Mouse (Mus musculus) forebrain, embryonic 11.5 days (tissue): Measurements from ENCODE around the gene Vapb. TPM values are rescaled to one million over a fixed set of nuclear protein-coding genes. Genes with fewer than 3 reads are reported as not detected.
"Not testable (repeated sequence)": the region's sequence is repeated elsewhere in the genome, so short reads cannot be mapped to it uniquely, and the experiment has no call there.

ENCODE experiments used
- ATAC-seq: fragments of 200-750 bp; cut with Nextera tagmentation; replicated peaks from 2 replicates; pipeline ENCODE4 v1.8.0; 2017; ENCODE audit warnings: moderate TSS enrichment; ENCODE audit not compliant: low FRiP score
- DNase-seq: peaks from one replicate; pipeline ENCODE4 v3.0.0-alpha.2; 2017; ENCODE audit warnings: low spot score
- H3K27ac ChIP-seq: fragments of 300-500 bp; sonication (generic); 2 replicates; pipeline ENCODE4 v1.5.1; 2014; ENCODE audit warnings: low read depth, low read length
- H3K27me3 ChIP-seq: fragments of 300-500 bp; sonication (generic); 2 replicates; pipeline ENCODE4 v1.6.1; 2014; ENCODE audit warnings: mild to moderate bottlenecking, low read length, mixed read lengths; ENCODE audit not compliant: control insufficient read depth, insufficient read depth
- H3K36me3 ChIP-seq: fragments of 300-500 bp; sonication (generic); 2 replicates; pipeline ENCODE4 v1.6.1; 2014; ENCODE audit warnings: mild to moderate bottlenecking, low read length, moderate library complexity, mixed read lengths; ENCODE audit not compliant: control insufficient read depth, insufficient read depth
- H3K4me1 ChIP-seq: fragments of 300-500 bp; sonication (generic); replicated peaks from 2 replicates; pipeline ENCODE4 v1.6.1; 2014; ENCODE audit warnings: low read length, mixed read lengths; ENCODE audit not compliant: control insufficient read depth, insufficient read depth
- H3K4me2 ChIP-seq: fragments of 300-500 bp; sonication (generic); 2 replicates; pipeline ENCODE4 v1.6.1; 2014; ENCODE audit warnings: low read depth, mild to moderate bottlenecking, low read length, moderate library complexity, mixed read lengths; ENCODE audit not compliant: severe bottlenecking
- H3K4me3 ChIP-seq: fragments of 300-500 bp; sonication (generic); 2 replicates; pipeline ENCODE4 v1.5.1; 2014; ENCODE audit warnings: low read depth, low read length
- H3K9ac ChIP-seq: fragments of 300-500 bp; sonication (generic); 2 replicates; pipeline ENCODE4 v1.6.1; 2014; ENCODE audit warnings: low read length
- H3K9me3 ChIP-seq: fragments of 300-500 bp; sonication (generic); 2 replicates; pipeline ENCODE4 v1.6.1; 2016; ENCODE audit warnings: low read length, mixed read lengths; ENCODE audit not compliant: control insufficient read depth
- WGBS: fragments of 180-500 bp; shearing (Covaris S2); extraction: QIAGEN DNeasy Blood & Tissue Kit; methylation state at CpG from one replicate; pipeline ENCODE4 v1.1.7; 2014; 5-methylcytosine and 5-hydroxymethylcytosine counted together
- polyA plus RNA-seq: library from polyadenylated mRNA; unstranded; fragments of >200 nt; fragmentation: Nextera tagmentation; extraction: Ambion mirVana; gene quantifications from 2 replicates; pipeline ENCODE4 v1.2.1, GENCODE M21; 2014

Vapb gene
- polyA plus RNA-seq, 1 experiment from 2014 or later, result 11.5 TPM

GRCm38 (mm10) chr2:173707626-173708025, 29.7 kb upstream of the Vapb start:
- not testable (repeated sequence) for H3K27ac ChIP-seq, DNase-seq, H3K36me3 ChIP-seq, H3K4me2 ChIP-seq, H3K4me1 ChIP-seq, H3K4me3 ChIP-seq, H3K27me3 ChIP-seq, H3K9me3 ChIP-seq, ATAC-seq, H3K9ac ChIP-seq

DNA sequence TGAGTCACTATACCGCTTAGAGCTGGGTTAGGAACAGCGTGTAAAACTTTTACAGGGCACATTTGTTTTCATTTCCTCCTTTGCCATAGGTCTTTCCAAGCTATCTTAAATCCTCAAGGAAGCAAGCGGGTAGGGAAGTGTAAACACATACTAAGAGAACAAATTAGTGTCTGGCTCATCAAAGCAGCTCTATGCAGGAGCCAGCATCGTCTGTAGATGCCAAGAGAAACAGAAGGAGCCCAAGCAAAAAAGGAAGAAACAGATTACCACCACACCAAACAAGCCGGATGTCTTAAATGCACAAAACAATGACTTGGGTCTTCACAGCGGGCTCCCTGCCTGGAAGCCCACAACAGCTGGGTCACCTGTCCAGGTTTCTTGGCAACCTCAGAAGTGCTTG, 27.1 kb upstream of the Vapb start:
- Histone ChIP-seq H3K4me3 (no peak overlapping the region), H3K27ac (no peak overlapping the region), H3K27me3 (no peaks in the 10 kb centered on the region), H3K36me3 (no peaks in the 10 kb centered on the region), H3K9ac (no peak overlapping the region), H3K9me3 (no peaks in the 10 kb centered on the region), H3K4me2 (no peak overlapping the region), H3K4me1 (no peaks in the 10 kb centered on the region; the same call in 1 of the 2 replicates)
- WGBS, result 88% methylated on average over 6 of the region's 6 CpGs
- no peak for DNase-seq
- no peak for ATAC-seq

GRCm38 (mm10) chr2:173712656-173713055, 24.7 kb upstream of the Vapb start:
- Histone ChIP-seq H3K36me3 (no peaks in the 10 kb centered on the region), H3K27ac (no peak overlapping the region), H3K4me1 (no peaks in the 10 kb centered on the region; the same call in 1 of the 2 replicates), H3K9ac (no peak overlapping the region), H3K4me3 (no peak overlapping the region), H3K9me3 (no peaks in the 10 kb centered on the region), H3K27me3 (no peaks in the 10 kb centered on the region), H3K4me2 (no peak overlapping the region)
- 70% methylated on average over 10 of the region's 10 CpGs for WGBS
- DNase-seq (no peak), ATAC-seq (no peak)

DNA sequence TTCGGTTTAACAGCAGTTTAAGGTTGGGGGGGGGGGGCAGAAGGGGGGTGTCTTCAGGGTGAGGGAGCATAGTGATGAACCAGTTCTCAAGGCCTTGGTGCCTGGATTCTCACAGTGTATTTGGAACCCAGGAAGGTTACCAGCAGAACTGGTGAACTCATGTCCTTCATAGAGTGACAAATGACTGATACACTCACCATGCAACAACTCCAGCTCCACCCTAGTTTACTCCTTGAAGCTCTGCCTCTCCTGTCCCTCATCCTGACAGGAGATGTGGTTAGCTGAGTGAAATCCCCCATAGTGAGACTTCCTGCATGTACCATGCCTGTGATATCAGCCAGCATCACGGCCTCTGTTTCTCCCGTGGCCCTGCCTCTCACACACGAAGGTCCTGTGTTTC, 24.1 kb upstream of the Vapb start:
- Histone ChIP-seq H3K4me2 (no peak overlapping the region), H3K9me3 (no peaks in the 10 kb centered on the region), H3K4me1 (no peaks in the 10 kb centered on the region; the same call in 1 of the 2 replicates), H3K36me3 (no peaks in the 10 kb centered on the region), H3K9ac (no peak overlapping the region), H3K27me3 (no peaks in the 10 kb centered on the region), H3K4me3 (no peak overlapping the region), H3K27ac (no peak overlapping the region)
- ATAC-seq (no peak), DNase-seq (no peak)
- WGBS, result 78% methylated on average over 4 of the region's 4 CpGs

DNA sequence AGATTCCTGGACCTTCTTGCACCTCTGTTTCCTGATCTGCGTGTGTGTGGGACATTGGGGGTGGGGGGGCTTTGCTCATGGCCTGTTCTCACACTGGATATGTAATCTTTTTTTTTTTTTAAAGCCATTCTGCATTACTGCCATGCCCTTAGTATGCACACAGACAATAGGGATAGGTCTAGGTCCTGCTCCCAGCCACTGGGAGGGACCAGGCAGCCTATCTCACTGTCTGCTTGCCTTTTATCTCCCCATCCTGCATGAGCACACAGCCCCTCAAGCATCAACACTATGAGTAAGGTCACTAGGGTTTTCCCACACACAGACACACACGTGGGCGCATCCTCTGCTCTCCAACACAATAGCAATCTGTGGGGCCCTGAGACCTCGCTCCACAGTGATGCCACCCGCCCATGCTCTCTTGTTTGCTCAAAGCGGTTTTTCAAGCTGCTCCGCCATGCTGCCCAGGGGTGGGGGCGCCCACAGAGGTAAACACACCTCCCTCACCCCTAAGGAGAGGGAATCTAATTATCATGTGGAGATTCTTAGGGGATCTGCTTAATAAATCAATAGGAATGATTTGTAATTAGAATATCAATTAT, 22.6 kb upstream of the Vapb start:
- Histone ChIP-seq H3K4me2 (no peak overlapping the region), H3K9me3 (no peaks in the 10 kb centered on the region), H3K4me3 (no peak overlapping the region), H3K9ac (no peak overlapping the region), H3K27me3 (no peaks in the 10 kb centered on the region), H3K36me3 (no peaks in the 10 kb centered on the region), H3K27ac (no peak overlapping the region), H3K4me1 (no peaks in the 10 kb centered on the region; the same call in 1 of the 2 replicates)
- ATAC-seq (peak; percentile 48), DNase-seq (no peak)
- 52% methylated on average over 8 of the region's 8 CpGs for WGBS

DNA sequence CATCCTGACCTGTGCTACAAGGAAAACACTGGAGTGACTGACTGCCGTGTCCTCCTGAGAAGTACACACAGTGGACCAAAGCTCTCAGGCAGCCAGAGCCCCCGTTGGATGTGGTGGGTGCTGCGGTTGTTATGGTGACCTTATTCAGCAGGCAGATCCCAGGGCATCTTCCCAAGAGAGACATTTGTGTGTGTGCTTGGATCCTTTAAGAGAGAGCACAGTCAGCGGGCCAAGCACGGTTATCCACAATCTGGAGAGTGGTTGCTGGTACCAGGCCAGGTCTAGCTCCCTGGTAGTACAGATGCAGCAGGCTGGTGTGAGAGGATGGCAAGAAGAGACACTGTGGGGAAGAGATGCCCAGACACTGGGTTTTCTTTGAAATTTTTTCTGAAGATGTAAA, 20.3 kb upstream of the Vapb start:
- Histone ChIP-seq H3K4me3 (no peak overlapping the region), H3K4me2 (no peak overlapping the region), H3K27me3 (no peaks in the 10 kb centered on the region), H3K9me3 (no peaks in the 10 kb centered on the region), H3K9ac (no peak overlapping the region), H3K4me1 (no peaks in the 10 kb centered on the region; the same call in 1 of the 2 replicates), H3K36me3 (no peaks in the 10 kb centered on the region), H3K27ac (no peak overlapping the region)
- ATAC-seq (no peak), DNase-seq (no peak)
- WGBS, result 92% methylated on average over 5 of the region's 5 CpGs

GRCm38 (mm10) chr2:173719115-173719514, 18.2 kb upstream of the Vapb start, which contains the start of gene 1700010B08Rik:
1700010B08Rik (plus strand) TSS chr2:173719415.
- not testable (repeated sequence) for H3K4me1 ChIP-seq, H3K9me3 ChIP-seq, H3K27ac ChIP-seq, H3K4me3 ChIP-seq, H3K27me3 ChIP-seq, ATAC-seq, DNase-seq, H3K9ac ChIP-seq, H3K36me3 ChIP-seq, H3K4me2 ChIP-seq
- WGBS, result 87% methylated on average over 6 of the region's 7 CpGs

GRCm38 (mm10) chr2:173722251-173722857, 15.0 kb upstream of the Vapb start:
- WGBS, result 87% methylated on average over 11 of the region's 11 CpGs
- Histone ChIP-seq H3K27me3 (no peaks in the 10 kb centered on the region), H3K4me3 (no peak overlapping the region), H3K4me1 (no peaks in the 10 kb centered on the region; the same call in 1 of the 2 replicates), H3K9ac (no peak overlapping the region), H3K36me3 (no peaks in the 10 kb centered on the region), H3K4me2 (no peak overlapping the region), H3K27ac (no peak overlapping the region), H3K9me3 (no peaks in the 10 kb centered on the region)
- ATAC-seq, result no peak
- DNase-seq, result no peak

DNA sequence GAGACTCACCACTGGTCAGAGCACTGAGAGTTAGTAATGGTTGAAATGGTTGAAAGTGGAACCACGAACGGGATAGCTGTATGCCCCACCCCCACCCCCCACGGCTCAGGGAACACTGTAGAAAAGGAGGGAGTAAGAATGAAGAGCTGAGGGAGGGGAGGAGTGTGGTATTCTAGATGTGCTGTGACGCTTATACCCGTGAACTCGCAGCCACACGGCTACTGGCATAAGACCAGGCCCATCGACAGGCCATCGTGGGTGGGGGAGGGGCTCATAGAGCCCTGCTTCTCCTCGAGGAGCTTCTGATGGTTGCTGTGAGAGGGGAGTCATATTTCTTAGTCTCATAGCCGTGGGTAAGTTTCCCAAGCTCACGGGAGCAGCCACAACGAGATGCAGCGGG, 12.9 kb upstream of the Vapb start:
- 51% methylated on average over 14 of the region's 14 CpGs for WGBS
- Histone ChIP-seq H3K4me2 (no peak overlapping the region), H3K36me3 (no peaks in the 10 kb centered on the region), H3K27ac (no peak overlapping the region), H3K9ac (no peak overlapping the region), H3K9me3 (no peaks in the 10 kb centered on the region), H3K27me3 (no peaks in the 10 kb centered on the region), H3K4me1 (no peaks in the 10 kb centered on the region; the same call in 1 of the 2 replicates), H3K4me3 (no peak overlapping the region)
- ATAC-seq, result peak; percentile 20; the same call in 1 of the 2 replicates
- no peak for DNase-seq
